Mouse (Mus musculus) heart, adult 2 months (tissue): ENCODE measurements at regions not wholly inside any gene's neighbourhood (a gene's known extent, or its start where the extent isn't known, plus 50 kb on each side); places are given as distances from the start of the nearest gene placed in this dataset.

Experiments
- DNase-seq, 2 experiments: peaks; one replicate each; pipeline ENCODE4 v3.0.0; 2021
- H3K27ac ChIP-seq: fragments of 200-600 bp; 2 replicates; pipeline ENCODE4 v1.8.1; 2022
- H3K27me3 ChIP-seq: fragments of 200-500 bp; 2 replicates; pipeline ENCODE4 v1.6.1; 2012; ENCODE audit warnings: mild to moderate bottlenecking, low read length, inconsistent platforms, mixed read lengths; ENCODE audit not compliant: control insufficient read depth, insufficient read depth
- H3K36me3 ChIP-seq: fragments of 200-500 bp; 2 replicates; pipeline ENCODE4 v1.6.1; 2012; ENCODE audit warnings: low read length, inconsistent platforms; ENCODE audit not compliant: control insufficient read depth, insufficient read depth
- H3K4me1 ChIP-seq: fragments of 200-500 bp; 2 replicates; pipeline ENCODE4 v1.6.1; 2011; ENCODE audit warnings: low read length; ENCODE audit not compliant: control insufficient read depth, insufficient read depth
- H3K4me3 ChIP-seq: fragments of 200-600 bp; 2 replicates; pipeline ENCODE4 v1.8.1; 2022
- H3K79me2 ChIP-seq: fragments of 200-500 bp; replicated peaks from 2 replicates; pipeline ENCODE4 v1.6.1; 2012; ENCODE audit warnings: mild to moderate bottlenecking, inconsistent platforms, low read length, moderate library complexity, mixed read lengths; ENCODE audit not compliant: control insufficient read depth, insufficient read depth
- H3K9ac ChIP-seq: fragments of 200-500 bp; 2 replicates; pipeline ENCODE4 v1.6.1; 2012; ENCODE audit warnings: low read depth, mild to moderate bottlenecking, control low read depth, inconsistent platforms, low read length, mixed read lengths
- CTCF ChIP-seq: fragments of 200-600 bp; IDR thresholded peaks from 2 replicates; pipeline ENCODE4 v1.8.1; 2022; ENCODE audit warnings: antibody characterized with exemption, mild to moderate bottlenecking, moderate library complexity
- EP300 ChIP-seq: fragments of 200-500 bp; IDR thresholded peaks from 2 replicates; pipeline ENCODE4 v1.6.1; 2011; ENCODE audit warnings: low read depth, low read length, control low read depth; ENCODE audit not compliant: insufficient read depth
- POLR2A ChIP-seq: fragments of 200-500 bp; IDR thresholded peaks from 2 replicates; pipeline ENCODE4 v1.6.1; 2011; ENCODE audit warnings: mild to moderate bottlenecking, low read depth, low read length, control low read depth; ENCODE audit not compliant: insufficient read depth
- WGBS: fragments of 180-500 bp; shearing (Covaris S2); methylation state at CpG from one replicate; pipeline ENCODE4 v1.1.7; 2018; 5-methylcytosine and 5-hydroxymethylcytosine counted together
- intact Hi-C: fragments of 180-260 bp; cut with DNase I; formaldehyde crosslinking; loops from one replicate; pipeline ENCODE4 v1.15.1; 2025

DNA sequence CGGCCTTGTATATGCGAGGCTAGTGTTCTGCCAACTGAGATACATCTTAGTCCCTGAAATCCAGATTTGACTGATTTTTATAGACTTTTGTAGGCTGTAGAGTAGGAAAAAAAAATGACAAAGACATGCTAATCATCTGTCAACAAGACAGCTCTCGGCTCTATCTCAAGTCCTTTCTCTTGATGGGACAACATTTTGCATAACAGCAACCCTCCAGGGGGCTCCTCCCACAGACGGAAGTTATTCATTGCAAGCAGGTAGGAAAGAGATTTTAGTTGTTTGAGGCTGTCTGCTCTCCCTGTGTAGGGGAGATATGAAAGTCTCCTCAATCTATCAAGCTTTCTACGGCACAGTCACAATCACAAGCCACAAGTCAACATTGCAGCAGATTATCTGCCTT is 159.8 kb upstream of the Ptbp2 start:
- Histone ChIP-seq H3K36me3 (no peaks in the 10 kb centered on the region), H3K79me2 (no peaks in the 10 kb centered on the region), H3K9ac (no peak overlapping the region), H3K27me3 (no peaks in the 10 kb centered on the region), H3K27ac (no peak overlapping the region), H3K4me3 (no peak overlapping the region), H3K4me1 (no peaks in the 10 kb centered on the region)
- no peak for TF ChIP-seq EP300
- TF ChIP-seq POLR2A: no peak
- DNase-seq: no peak
- 58% methylated on average over 5 of the region's 5 CpGs for WGBS
- intact Hi-C loops: no loop called here

DNA sequence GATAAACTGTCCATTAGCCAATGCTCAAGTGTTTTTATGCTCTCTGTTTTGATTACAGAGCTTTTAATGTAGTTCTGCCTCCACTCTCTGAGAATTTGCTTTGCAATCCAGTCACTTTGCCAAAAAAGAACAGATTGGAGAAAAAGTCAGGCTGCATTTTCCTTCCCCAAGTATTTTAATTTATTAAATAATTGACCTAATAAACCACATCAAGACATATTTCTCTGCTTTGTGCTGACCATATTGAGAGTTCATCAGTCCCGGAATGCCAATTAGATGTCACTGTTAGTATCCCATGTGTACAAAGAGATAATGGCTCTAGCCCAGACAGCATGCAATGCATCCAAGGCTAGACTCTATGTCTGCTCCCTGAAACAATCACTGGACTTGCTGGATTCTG is 154.8 kb upstream of the Ptbp2 start:
- Histone ChIP-seq H3K4me3 (no peak overlapping the region), H3K27ac (no peak overlapping the region), H3K79me2 (no peaks in the 10 kb centered on the region), H3K36me3 (no peaks in the 10 kb centered on the region), H3K4me1 (no peaks in the 10 kb centered on the region), H3K27me3 (no peaks in the 10 kb centered on the region), H3K9ac (no peak overlapping the region)
- TF ChIP-seq EP300 (no peak), CTCF (no peak), POLR2A (no peak)
- DNase-seq: no peak
- intact Hi-C loops: no loop called here
- 75% methylated on average over 1 of the region's 1 CpGs for WGBS

DNA sequence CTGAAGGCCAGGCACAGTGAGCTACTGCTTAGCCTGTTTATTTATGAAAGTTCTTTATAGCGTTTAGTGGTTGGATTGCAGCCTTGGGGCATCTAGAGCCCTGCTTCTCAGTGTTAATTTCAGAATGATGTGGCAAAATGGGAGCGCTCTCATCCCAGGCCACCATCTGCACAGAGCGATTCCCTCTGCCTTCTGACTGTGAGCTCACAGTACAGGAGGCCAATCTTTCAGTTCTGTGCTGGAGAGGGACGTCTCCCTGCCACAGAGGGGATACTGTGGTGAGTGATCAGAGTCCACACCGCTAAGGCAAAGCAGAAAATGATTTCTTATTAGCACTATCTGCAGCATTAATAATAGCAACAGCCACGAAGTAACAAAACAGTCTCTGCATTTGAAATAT is 154.2 kb upstream of the Ptbp2 start:
- H3K27ac ChIP-seq: no peak overlapping the region
- no peaks in the 10 kb centered on the region for H3K4me1 ChIP-seq
- no peak for TF ChIP-seq POLR2A
- no peak for TF ChIP-seq CTCF
- TF ChIP-seq EP300: no peak
- 69% methylated on average over 6 of the region's 6 CpGs for WGBS
- no peaks in the 10 kb centered on the region for H3K79me2 ChIP-seq
- intact Hi-C loops: no loop called here
- DNase-seq: no peak
- H3K36me3 ChIP-seq: no peaks in the 10 kb centered on the region
- H3K4me3 ChIP-seq: no peak overlapping the region
- no peaks in the 10 kb centered on the region for H3K27me3 ChIP-seq
- no peak overlapping the region for H3K9ac ChIP-seq

DNA sequence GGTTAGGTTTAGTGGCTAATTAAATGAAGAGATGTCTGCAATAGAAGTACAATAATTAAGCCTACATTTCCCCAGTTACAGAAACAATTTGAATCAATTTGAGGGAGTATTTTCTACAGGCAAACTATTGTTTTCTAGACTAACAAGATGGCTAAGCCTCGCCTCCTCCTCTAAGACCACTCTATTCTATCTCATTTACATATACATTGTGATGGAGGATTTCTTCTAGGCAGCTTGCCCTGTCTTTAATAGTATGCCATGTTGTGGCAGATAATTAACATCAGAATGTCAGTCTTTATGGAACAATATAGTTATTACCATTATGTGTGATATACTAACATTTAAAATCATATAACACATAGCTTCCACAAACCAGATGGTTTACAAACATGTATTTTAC is 152.3 kb upstream of the Ptbp2 start:
- DNase-seq: no peak
- TF ChIP-seq CTCF: no peak
- TF ChIP-seq POLR2A: no peak
- TF ChIP-seq EP300: no peak
- intact Hi-C loops: no loop called here
- no peaks in the 10 kb centered on the region for H3K36me3 ChIP-seq
- H3K79me2 ChIP-seq: no peaks in the 10 kb centered on the region
- H3K27me3 ChIP-seq: no peaks in the 10 kb centered on the region
- WGBS: 85% methylated on average over 1 of the region's 1 CpGs
- H3K4me3 ChIP-seq: no peak overlapping the region
- no peak overlapping the region for H3K27ac ChIP-seq
- H3K4me1 ChIP-seq: no peaks in the 10 kb centered on the region
- H3K9ac ChIP-seq: no peak overlapping the region

DNA sequence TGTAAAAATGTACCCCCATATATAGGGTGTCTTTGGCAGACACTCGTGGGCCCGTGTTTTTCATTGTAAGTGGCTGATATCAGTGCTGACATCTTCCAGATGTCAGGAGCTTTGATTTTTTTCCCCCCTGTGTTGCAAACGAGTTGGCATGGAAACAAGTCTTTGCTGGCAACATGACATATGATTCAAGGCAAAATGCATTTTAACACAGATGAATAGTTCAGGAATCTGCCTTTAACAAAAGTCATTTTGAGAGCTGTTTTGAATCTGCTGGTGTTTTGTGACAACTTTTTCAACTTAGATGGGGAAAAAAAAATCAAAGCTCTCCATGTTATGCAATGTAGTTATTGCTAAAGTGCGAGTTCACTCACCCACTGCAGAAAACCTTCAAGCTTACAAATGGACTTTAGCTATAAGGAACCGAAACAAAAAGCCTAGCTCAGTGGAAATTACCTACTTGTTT is 148.8 kb upstream of the Ptbp2 start:
- H3K27ac ChIP-seq: no peak overlapping the region
- intact Hi-C loops: no loop called here
- no peaks in the 10 kb centered on the region for H3K79me2 ChIP-seq
- H3K9ac ChIP-seq: no peak overlapping the region
- TF ChIP-seq CTCF (no peak), POLR2A (no peak), EP300 (no peak)
- no peaks in the 10 kb centered on the region for H3K4me1 ChIP-seq
- no peak overlapping the region for H3K4me3 ChIP-seq
- H3K36me3 ChIP-seq: no peaks in the 10 kb centered on the region
- peak in 1 of 2 experiments; percentile 6 for DNase-seq
- 38% methylated on average over 5 of the region's 5 CpGs for WGBS
- H3K27me3 ChIP-seq: no peaks in the 10 kb centered on the region

DNA sequence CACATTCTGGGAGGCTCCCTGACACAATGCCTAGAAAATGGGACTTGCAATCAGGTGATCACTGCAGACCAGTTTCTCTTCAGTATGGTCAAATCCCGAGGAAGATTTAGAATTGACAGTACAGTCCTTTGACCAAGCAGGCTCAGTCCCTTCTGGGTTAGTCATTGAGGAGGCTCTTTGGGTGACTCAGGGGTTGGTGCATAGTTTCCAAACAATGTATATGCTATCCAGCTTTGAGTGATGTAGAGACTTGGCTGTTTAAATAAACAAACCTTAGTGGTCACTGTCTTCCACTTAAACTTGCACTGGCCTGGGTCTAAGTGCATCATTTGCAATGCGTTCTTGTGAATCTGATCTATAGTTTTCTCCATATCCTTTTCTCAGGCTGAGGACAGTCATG is 144.0 kb upstream of the Ptbp2 start:
- Histone ChIP-seq H3K4me3 (no peak overlapping the region), H3K27ac (no peak overlapping the region), H3K9ac (no peak overlapping the region), H3K36me3 (no peaks in the 10 kb centered on the region), H3K27me3 (no peaks in the 10 kb centered on the region), H3K4me1 (no peaks in the 10 kb centered on the region), H3K79me2 (no peaks in the 10 kb centered on the region)
- TF ChIP-seq POLR2A (no peak), EP300 (no peak), CTCF (no peak)
- intact Hi-C loops: no loop called here
- WGBS: 81% methylated on average over 2 of the region's 2 CpGs
- no peak for DNase-seq
